Mouse (Mus musculus) liver, postnatal 0 days (tissue): Measurements from ENCODE around the gene Txlnb. TPM values are rescaled to one million over a fixed set of nuclear protein-coding genes. Genes with fewer than 3 reads are reported as not detected.

Experiments used
- ATAC-seq: fragments of 200-750 bp; cut with Nextera tagmentation; 2 replicates; pipeline ENCODE4 v1.8.0; 2017; ENCODE audit warnings: mild to moderate bottlenecking, moderate library complexity
- DNase-seq: peaks from one replicate; pipeline ENCODE4 v3.0.0-alpha.2; 2016
- H3K27ac ChIP-seq: fragments of 300-500 bp; sonication (generic); 2 replicates; pipeline ENCODE4 v1.5.1; 2014; ENCODE audit warnings: antibody characterized with exemption, moderate library complexity, mild to moderate bottlenecking, low read depth
- H3K27me3 ChIP-seq: fragments of 300-500 bp; sonication (generic); 2 replicates; pipeline ENCODE4 v1.6.1; 2014; ENCODE audit warnings: low read length, control low read depth, mixed read lengths; ENCODE audit not compliant: insufficient read depth
- H3K36me3 ChIP-seq: fragments of 300-500 bp; sonication (generic); replicated peaks from 2 replicates; pipeline ENCODE4 v1.6.1; 2014; ENCODE audit warnings: mild to moderate bottlenecking, control low read depth, low read length, moderate library complexity, mixed read lengths; ENCODE audit not compliant: insufficient read depth
- H3K4me1 ChIP-seq: fragments of 300-500 bp; sonication (generic); 2 replicates; pipeline ENCODE4 v1.6.1; 2014; ENCODE audit warnings: antibody characterized with exemption, mild to moderate bottlenecking, control low read depth; ENCODE audit not compliant: insufficient read depth
- H3K4me2 ChIP-seq: fragments of 300-500 bp; sonication (generic); 2 replicates; pipeline ENCODE4 v1.6.1; 2014; ENCODE audit warnings: low read depth, mild to moderate bottlenecking, low read length, moderate library complexity, mixed read lengths
- H3K4me3 ChIP-seq: fragments of 300-500 bp; sonication (generic); 2 replicates; pipeline ENCODE4 v1.5.1; 2014; ENCODE audit warnings: low read depth, low read length
- H3K9ac ChIP-seq: fragments of 300-500 bp; sonication (generic); replicated peaks from 2 replicates; pipeline ENCODE4 v1.6.1; 2014; ENCODE audit warnings: mild to moderate bottlenecking, moderate library complexity
- H3K9me3 ChIP-seq: fragments of 300-500 bp; sonication (generic); 2 replicates; pipeline ENCODE4 v1.6.1; 2016; ENCODE audit warnings: mild to moderate bottlenecking, control low read depth, low read length, mixed read lengths
- CTCF ChIP-seq: sonication (generic); IDR thresholded peaks from 2 replicates; pipeline ENCODE4 v1.5.1; 2016; ENCODE audit warnings: antibody characterized with exemption, low read depth
- EP300 ChIP-seq: IDR thresholded peaks from 2 replicates; pipeline ENCODE4 v1.6.1; 2016; ENCODE audit warnings: antibody characterized with exemption, low read depth, mild to moderate bottlenecking
- WGBS: fragments of 180-500 bp; shearing (Covaris S2); extraction: QIAGEN DNeasy Blood & Tissue Kit; methylation state at CpG from one replicate; pipeline ENCODE4 v1.1.7; 2014; ENCODE audit not compliant: insufficient replicate concordance; 5-methylcytosine and 5-hydroxymethylcytosine counted together
- polyA plus RNA-seq: library from polyadenylated mRNA; unstranded; fragments of >200 nt; fragmentation: Nextera tagmentation; extraction: Ambion mirVana; gene quantifications from 2 replicates; pipeline ENCODE4 v1.2.1, GENCODE M21; 2015

Gene Txlnb
- 0.05 and 0.22 TPM in 2 replicates for polyA plus RNA-seq

GRCm38 (mm10) chr10:17795767-17796631 is at the start of gene Txlnb:
Gene Txlnb (plus strand): TSS chr10:17796226.
- no peaks in the 10 kb centered on the region for H3K9me3 ChIP-seq
- H3K27ac ChIP-seq = no peak within 1 kb of the TSS
- WGBS = 26% methylated on average over 13 of the region's 13 CpGs
- H3K4me3 ChIP-seq = no peak within 1 kb of the TSS
- no peaks in the 10 kb centered on the region for H3K36me3 ChIP-seq
- H3K9ac ChIP-seq = no peak within 1 kb of the TSS
- H3K27me3 ChIP-seq = no peaks in the 10 kb centered on the region
- H3K4me1 ChIP-seq = peaks cover 4% of the 10 kb centered on the region; the same call in 1 of the 2 replicates
- TF ChIP-seq CTCF (0 out of 2 replicates have a peak, but pooled peaks have one; percentile 2), EP300 (no peak)
- DNase-seq (peak; percentile 64), ATAC-seq (peak; percentile 53)
- H3K4me2 ChIP-seq = peak within 1 kb of the TSS; percentile 49

DNA sequence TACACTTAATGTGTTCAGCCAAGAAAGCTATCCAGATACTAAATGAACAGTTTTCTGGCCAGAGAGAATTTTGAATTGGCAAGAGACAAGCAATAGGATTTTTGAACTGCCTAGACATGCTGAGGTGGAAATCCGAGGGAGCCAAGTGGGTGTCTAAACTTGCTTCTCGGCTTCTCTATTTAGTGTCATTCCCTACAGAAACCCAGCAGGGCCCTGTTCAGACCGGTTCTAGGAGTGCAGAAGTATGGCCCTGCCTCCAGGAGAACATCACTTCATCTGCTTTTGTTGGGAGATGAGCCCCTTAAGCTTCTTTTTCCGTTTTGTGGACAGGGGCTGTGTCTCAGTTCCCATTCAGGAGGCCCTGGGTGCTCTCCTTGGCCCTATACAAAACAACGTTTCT is 43.5 kb upstream of the Txlnb start:
- Histone ChIP-seq H3K9me3 (peaks cover 3% of the 10 kb centered on the region; the same call in 1 of the 2 replicates), H3K27ac (no peak overlapping the region), H3K4me1 (no peaks in the 10 kb centered on the region), H3K27me3 (no peaks in the 10 kb centered on the region), H3K9ac (no peak overlapping the region), H3K4me2 (no peak overlapping the region), H3K36me3 (no peaks in the 10 kb centered on the region), H3K4me3 (no peak overlapping the region)
- ATAC-seq = no peak
- 74% methylated on average over 5 of the region's 5 CpGs for WGBS
- TF ChIP-seq CTCF = no peak
- no peak for TF ChIP-seq EP300
- DNase-seq = no peak

DNA sequence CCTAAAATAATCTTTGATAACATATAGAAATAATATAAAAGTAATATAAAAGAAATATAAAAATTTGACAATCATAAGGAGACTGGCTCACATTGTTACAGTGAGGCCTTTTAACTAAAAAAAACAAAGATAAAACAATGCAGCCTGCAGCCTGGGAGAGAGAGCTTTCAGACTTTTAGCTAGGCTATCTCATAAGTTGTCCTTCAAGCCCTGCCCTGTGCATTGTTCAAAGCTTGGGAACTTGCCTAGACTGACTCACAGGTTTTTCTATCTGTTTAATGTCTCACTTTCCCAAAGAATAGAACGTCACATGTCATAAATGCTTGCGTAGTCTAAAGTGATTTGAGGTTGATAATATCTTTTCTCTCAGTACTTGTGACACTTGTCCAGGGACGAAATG is 36.3 kb upstream of the Txlnb start:
- no peak for DNase-seq
- Histone ChIP-seq H3K27me3 (no peaks in the 10 kb centered on the region), H3K9ac (no peak overlapping the region), H3K9me3 (peaks cover 3% of the 10 kb centered on the region; the same call in 1 of the 2 replicates), H3K4me3 (no peak overlapping the region), H3K27ac (no peak overlapping the region), H3K4me2 (no peak overlapping the region), H3K36me3 (no peaks in the 10 kb centered on the region), H3K4me1 (0 out of 2 replicates have a peak, but pooled peaks cover 4% of the 10 kb centered on the region)
- ATAC-seq = no peak
- TF ChIP-seq EP300 (no peak), CTCF (no peak)
- 78% methylated on average over 3 of the region's 3 CpGs for WGBS

DNA sequence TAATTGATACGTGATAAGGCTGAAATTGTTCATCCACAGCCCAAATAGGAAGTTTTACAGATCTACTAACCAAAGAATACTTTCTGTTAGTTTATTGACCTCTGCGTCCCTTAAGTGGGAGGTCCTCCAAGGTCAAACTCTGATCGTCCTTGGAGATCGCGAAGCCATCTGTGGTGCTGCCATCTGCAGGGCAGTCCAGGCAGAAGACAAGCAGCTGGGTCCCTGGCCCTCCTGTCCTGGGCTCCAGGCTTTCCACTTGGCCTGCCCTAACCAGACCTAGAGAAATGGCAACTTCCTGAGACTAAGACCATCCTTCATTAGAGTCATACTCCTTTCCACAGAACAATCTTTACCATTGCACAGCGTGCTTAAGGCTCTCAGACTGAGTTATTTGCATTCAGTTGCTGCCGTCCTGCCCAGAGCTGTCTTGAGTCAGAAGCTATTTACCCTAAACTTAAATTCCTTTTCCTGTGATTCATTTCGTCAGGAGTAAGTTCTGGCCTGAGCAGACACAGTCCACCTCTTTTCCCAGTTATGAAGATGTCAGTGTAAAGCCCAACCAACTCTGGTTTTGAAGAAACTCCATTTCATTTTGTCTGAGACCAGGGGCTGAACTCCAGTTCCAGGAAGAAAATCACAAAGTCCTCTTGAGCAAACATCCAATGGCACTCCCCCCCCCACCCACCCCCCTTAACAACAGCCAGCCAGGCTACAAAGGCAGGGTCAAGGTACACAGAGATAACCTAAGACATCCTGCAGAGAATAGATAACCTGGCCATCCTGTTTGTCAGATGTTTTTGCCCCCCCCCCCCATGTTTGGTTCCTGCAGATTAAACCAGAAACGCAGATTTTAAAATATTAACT is 35.0 kb upstream of the Txlnb start:
- H3K9ac ChIP-seq = no peak overlapping the region
- WGBS = 52% methylated on average over 9 of the region's 9 CpGs
- no peaks in the 10 kb centered on the region; the same call in 1 of the 2 replicates for H3K9me3 ChIP-seq
- TF ChIP-seq CTCF (peak; percentile 48), EP300 (no peak)
- ATAC-seq (no peak), DNase-seq (peak; percentile 16)
- no peaks in the 10 kb centered on the region for H3K27me3 ChIP-seq
- no peaks in the 10 kb centered on the region for H3K36me3 ChIP-seq
- H3K4me1 ChIP-seq = 0 out of 2 replicates have a peak, but pooled peaks cover 4% of the 10 kb centered on the region
- H3K27ac ChIP-seq = no peak overlapping the region
- no peak overlapping the region for H3K4me2 ChIP-seq
- no peak overlapping the region for H3K4me3 ChIP-seq

DNA sequence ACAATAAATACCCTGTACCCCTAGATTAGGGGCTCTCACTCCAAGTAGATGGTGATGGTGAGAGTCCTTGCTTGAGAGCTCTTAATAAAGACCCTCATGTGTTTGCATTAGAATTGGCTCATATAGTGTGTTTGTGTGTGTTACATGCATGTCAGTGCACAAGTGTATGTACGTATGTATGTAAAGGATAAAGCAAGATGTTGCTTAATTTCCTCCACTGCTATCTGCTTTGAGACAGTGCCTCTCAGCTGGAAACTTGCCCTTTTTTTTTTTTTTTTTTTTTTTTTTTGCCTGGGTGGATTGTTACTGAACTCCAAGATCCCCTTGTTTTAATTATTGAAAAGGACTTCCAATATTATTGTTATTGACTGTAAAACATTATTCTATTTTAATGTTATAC is 34.4 kb upstream of the Txlnb start:
- H3K9ac ChIP-seq = no peak overlapping the region
- H3K9me3 ChIP-seq = no peaks in the 10 kb centered on the region
- no peak overlapping the region for H3K4me2 ChIP-seq
- no peaks in the 10 kb centered on the region for H3K36me3 ChIP-seq
- no peak overlapping the region for H3K27ac ChIP-seq
- H3K4me3 ChIP-seq = no peak overlapping the region
- TF ChIP-seq EP300 (no peak), CTCF (no peak)
- H3K27me3 ChIP-seq = no peaks in the 10 kb centered on the region
- 11% methylated on average over 1 of the region's 1 CpGs for WGBS
- ATAC-seq (no peak), DNase-seq (no peak)
- H3K4me1 ChIP-seq = 0 out of 2 replicates have a peak, but pooled peaks cover 4% of the 10 kb centered on the region

DNA sequence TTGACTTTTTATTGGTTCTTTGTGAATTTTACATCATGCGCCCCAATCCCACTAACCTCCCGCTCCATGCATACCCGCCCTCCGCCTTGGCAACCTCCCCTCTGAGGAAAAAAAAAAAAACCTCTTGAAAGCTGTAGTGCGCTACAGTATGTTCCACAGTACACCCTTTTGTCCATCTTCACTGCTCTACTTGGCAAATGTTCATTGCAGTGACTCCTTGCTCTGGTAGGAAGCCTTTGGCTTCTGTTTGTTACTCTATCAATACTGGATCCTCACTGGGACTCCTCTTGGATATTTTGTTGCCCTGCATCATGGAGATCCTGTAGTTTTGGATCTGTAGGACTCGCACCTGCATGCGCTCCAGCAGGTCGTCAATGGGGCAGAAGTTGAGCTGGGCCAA is 33.1 kb upstream of the Txlnb start:
- no peak overlapping the region for H3K4me3 ChIP-seq
- 0 out of 2 replicates have a peak, but pooled peaks cover 4% of the 10 kb centered on the region for H3K4me1 ChIP-seq
- no peak overlapping the region for H3K27ac ChIP-seq
- no peaks in the 10 kb centered on the region for H3K9me3 ChIP-seq
- ATAC-seq (no peak), DNase-seq (no peak)
- 91% methylated on average over 8 of the region's 8 CpGs for WGBS
- H3K4me2 ChIP-seq = no peak overlapping the region
- no peaks in the 10 kb centered on the region for H3K36me3 ChIP-seq
- no peak for TF ChIP-seq EP300
- TF ChIP-seq CTCF = no peak
- H3K9ac ChIP-seq = no peak overlapping the region
- H3K27me3 ChIP-seq = no peaks in the 10 kb centered on the region
